Mouse (Mus musculus) neutrophil, adult 65 days (primary cell): Measurements from ENCODE around the gene Tmem245. TPM values are rescaled to one million over a fixed set of nuclear protein-coding genes. Genes with fewer than 3 reads are reported as not detected.

Experiments
- total RNA-seq: library from RNA; stranded (reverse); gene quantifications from 2 replicates; pipeline ENCODE4 v1.2.4, GENCODE M21; 2023

The Tmem245 gene
- 17.5 and 22.0 TPM in 2 replicates for total RNA-seq

DNA sequence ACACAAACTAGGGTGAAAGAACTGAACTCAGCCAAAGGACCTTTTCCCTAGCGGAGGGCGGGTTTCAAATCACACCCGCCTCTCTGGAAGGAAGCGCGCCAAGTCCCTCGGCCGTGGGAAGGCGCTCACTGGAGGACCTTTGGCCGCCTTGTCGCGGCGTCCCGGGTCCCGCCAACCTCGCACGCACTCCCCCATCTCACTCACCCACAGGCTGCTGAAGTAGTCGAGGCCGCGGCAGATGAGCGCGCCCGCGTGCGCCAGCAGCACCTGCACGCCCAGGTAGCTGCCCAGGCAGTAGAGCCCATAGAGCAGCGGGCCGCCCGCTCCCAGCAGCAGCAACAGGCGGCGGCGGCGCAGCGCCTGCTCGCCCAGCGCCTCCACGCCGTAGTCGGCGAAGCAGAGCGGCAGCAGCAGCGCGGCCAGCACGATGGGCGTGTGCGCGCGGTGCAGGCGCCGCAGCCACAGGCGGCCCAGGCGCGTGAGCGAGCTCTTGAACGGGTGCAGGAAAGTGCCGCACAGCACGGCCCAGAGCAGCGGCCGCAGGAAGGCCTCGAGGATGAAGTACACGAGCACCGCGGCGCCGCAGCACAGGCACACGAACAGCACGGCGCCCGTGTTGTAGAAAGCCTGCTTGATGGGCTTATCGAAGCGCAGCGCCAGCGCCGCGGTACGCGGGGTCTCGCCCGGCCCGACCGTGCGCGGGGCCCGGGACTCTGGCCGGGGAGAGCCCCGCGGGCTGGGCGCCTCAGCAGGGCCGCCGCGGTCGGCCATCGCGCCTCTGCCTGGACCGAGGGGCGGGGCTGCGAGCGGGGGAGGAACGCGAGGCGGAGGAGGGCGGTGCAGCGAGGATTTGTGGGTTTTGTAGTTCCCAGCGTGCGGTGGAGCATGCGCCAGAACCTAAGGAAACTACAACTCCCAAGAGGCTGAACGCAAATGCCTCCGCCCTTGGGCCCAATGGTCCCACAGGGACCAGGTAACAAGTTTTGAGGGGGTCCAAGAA lies at the start of gene Tmem245:
TSS of gene Tmem245 (minus strand) at position 797 of the 1,000 bp plus-strand sequence.

GRCm38 (mm10) chr4:56990215-56990584 lies 43.0 kb upstream of the Tmem245 start, which contains the start of gene Frrs1l:
TSS of gene Frrs1l (minus strand) at chr4:56990391.

GRCm38 (mm10) chr4:56865003-56865511 lies 82.2 kb downstream of the Tmem245 start, which contains the start of gene Ctnnal1:
TSS of gene Ctnnal1 (minus strand) at chr4:56865188.

Other genes with a start within 250 kb of the Tmem245 start
- gene Gm26657, start 207.4 kb downstream of the Tmem245 start, total RNA-seq, result not detected in 2 replicates
- gene Actl7b, start 206.0 kb downstream of the Tmem245 start, total RNA-seq, result 3.7 and 4.0 TPM in 2 replicates
- gene Actl7a, start 204.0 kb downstream of the Tmem245 start, total RNA-seq, result not detected in 2 replicates
- 73.3 and 87.3 TPM in 2 replicates for gene Elp1, start 145.1 kb downstream of the Tmem245 start, total RNA-seq
- gene Fam206a, start 145.1 kb downstream of the Tmem245 start, total RNA-seq, result 4.6 and 5.1 TPM in 2 replicates
- gene Ctnnal1, start 82.2 kb downstream of the Tmem245 start, total RNA-seq, result 0.73 and 1.2 TPM in 2 replicates
- gene Frrs1l, start 43.0 kb upstream of the Tmem245 start, total RNA-seq, result not detected in 2 replicates
- 0.79 and 2.1 TPM in 2 replicates for gene Epb41l4b, start 196.0 kb upstream of the Tmem245 start, total RNA-seq